Mouse (Mus musculus) brain, embryonic 18.5 days (tissue): ENCODE data around the gene Cited2.

ENCODE experiments used
- DNase-seq: peaks from one replicate; pipeline ENCODE4 v3.0.0-alpha.2; 2012; ENCODE audit warnings: low read depth, low spot score

Cited2 gene

DNA sequence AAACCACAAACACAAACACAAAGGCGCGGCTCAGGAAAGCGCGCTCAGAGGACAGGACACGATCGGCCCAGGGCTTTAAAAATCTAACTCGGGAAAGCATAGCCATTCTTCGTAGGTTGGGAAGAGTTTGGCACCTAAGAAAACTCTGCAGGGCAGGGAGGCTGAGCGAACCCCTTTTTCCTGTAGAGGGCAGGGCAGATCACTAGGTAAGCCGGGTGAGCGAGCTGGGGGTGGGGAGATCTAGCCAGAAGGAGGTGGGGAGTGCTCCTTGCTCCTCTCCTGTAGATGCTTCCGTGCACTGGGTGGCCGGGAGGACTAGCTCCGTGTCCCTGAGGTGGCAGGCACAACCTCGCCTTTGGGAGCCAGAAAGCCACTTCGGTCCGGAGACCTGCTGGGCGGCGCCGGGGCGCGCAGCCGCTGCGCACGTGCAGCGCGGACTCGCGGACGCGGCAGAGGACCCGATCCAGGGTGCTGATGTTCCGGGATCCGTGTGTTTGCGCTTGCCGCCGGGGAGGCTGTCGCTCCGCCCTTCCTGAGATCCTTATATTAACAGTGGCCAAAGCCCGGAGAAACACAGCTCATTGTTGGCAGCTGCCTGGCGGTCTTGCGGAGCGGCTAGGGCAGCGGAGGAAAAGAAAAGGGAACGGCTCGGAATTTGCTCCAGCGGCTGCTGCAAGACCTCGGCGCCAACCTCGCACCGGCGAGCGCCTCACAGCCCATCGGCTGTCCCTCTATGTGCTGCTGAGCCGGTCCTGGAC, at the start of gene Cited2:
Cited2 (plus strand) TSS at position 566 of the 758 bp plus-strand sequence.
- DNase-seq = peak; percentile 91

GRCm38 (mm10) chr10:17674454-17674853, 48.6 kb upstream of the Cited2 start:
- DNase-seq = no peak

DNA sequence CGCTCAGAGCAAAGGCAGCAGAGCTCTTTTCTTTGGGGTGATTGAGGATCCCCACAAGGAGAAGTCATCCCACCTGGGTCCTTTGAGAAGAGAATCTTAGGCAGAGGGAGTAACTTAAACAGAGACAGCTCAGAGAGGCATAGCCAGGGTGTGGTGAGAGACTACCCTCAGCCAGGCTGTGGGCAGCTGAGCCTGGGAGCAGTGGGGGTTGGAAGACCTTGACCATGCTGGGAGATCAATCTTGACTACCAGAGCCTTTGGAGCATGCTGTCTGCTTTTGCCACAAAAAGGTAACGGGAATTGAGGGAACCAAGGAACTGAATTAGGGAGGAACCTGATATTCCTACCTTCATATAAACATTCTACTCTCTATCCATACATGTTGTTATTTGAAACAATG, 48.1 kb upstream of the Cited2 start:
- no peak for DNase-seq

DNA sequence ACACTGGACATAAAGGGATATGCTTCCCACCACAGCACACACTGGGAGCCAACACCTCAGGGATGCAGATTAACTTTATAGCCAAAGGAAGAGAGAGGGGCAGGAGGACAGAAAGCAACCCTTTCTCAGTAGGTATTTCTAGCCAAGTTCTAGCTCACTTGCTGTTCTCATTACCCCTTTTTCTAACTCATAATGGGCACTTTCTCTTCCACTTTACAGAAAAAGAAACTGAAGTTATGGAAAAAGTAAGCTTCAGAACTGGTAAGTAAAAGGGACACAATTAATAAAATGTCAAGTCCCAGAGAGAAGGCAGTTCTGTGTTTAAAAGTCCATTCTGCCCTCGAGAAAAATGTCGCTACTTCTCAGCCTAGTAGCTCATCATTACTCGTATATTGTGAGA, 46.6 kb upstream of the Cited2 start:
- DNase-seq = no peak

DNA sequence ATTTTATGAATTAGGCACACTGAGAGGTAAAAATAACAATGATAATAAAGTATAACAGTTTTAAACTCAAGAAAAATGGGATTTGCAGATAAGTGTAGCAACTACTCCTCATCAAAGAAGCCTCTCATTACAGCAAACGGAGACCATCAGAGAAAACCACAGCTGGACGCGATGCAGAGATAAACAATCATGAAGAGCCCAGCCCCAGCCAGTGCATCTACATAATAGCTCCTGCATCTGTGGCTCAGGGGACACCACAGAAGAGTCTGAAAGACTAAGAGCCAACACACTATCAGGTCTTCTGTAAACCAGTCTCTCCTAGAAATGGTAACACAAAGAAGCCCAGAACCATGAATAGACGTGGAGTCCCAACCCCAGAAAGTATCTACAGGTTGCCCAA, 45.7 kb upstream of the Cited2 start:
- DNase-seq = no peak

GRCm38 (mm10) chr10:17680432-17681382, 42.3 kb upstream of the Cited2 start:
- no peak for DNase-seq

DNA sequence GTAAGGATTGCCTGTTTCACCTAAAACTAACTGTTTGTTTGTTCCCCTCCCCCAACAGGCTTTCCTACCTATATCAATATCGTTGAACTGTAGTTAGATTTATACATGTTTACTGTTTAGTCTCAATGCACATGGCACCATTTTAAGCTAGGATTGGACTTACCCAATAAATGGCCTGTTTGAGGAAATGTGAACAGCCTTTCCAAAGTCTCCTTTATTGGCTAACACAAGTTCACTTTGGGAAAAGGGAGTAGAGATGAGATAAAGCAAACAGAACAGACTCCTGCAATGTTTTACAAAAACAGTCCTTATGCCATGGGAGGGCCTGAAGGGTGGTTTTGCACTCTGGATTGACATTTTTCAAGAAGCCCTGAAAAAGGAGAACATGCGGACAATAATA, 41.6 kb upstream of the Cited2 start:
- DNase-seq = no peak

- no peak for DNase-seq
Measured at GRCm38 (mm10) chr10:17683852-17684428, 39.1 kb upstream of the Cited2 start.

GRCm38 (mm10) chr10:17689806-17690205, 33.2 kb upstream of the Cited2 start:
- no peak for DNase-seq

DNA sequence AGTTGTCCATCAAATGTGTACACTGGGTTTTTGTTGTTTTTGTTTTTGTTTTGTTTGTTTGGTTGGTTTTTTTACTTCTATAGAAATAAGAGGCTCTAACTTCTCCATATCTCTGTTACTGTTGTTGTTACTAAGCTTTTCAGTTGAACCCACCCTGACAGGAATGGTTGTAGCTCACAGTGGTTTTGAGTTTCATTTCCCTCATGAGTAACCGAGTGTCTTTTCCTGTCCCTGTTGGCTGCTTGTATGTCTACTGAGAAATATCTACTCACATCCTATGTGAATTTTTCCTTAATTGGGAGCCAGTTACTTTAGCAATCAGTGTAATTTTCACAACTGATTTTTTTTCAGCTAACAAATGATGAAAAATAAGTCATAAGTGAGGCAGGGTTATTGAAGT, 31.3 kb upstream of the Cited2 start:
- no peak for DNase-seq

DNA sequence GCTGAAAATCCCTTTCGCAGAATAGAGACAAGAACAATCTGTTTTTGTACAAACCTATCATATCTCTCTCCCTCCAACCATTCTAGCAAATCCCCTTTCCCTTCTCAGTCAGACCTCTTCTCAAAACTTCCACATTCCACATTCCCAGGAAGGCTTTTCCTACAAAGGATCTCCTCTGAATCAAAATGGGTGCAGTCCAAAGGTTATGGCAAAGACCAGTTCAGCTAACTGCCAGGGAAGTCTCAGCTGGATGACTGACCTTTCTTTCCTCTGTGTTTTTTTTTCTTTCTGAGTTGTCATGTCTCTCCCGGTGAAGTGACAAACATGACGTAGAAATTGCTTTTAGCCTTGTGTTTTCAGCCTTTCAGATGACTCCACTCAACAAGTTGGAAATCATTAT, 27.2 kb upstream of the Cited2 start:
- no peak for DNase-seq

DNA sequence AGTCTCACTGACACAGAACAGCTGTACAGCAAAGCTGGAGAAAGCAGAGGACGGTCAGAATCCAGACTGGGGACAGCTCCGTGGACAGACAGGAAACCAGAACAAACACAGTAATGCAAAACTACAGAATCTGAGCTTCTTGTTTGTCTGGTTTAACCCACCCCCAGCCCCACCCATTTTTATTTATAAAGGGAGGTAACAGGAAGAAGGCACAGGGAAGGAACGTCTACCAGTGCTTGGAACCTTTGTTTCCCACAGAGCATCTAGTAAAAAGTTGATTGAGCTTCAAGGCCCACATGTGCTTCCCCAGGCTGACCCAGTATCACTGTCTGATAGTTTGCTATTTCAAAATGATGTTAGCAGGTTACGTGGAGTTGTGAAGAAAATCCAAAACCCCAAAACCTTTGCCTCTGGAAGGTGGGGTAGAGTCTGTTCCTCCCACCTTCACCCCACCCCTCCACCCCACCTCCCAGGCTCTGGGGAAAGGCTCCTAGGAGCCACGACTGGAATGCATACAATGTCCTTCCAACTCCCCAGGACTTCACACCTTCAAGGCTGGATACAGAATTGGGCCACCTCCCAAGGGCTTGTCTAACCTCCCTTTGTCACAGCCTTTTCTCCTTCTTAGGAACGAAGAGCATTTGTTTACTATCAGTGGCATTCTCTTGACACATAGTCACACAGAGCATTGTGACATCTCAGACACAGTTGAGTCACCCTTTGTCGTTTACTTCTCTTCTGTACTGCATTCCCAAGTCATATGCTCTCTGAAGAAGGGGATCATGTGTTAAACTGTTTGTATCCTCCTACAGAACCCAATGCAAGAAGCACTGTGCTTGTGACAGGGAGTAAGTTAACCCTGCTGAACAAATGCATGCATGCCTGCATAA, 25.4 kb upstream of the Cited2 start:
- DNase-seq = no peak

GRCm38 (mm10) chr10:17705466-17705973, 17.5 kb upstream of the Cited2 start:
- DNase-seq = no peak

GRCm38 (mm10) chr10:17710753-17711152, 12.3 kb upstream of the Cited2 start:
- DNase-seq = no peak

GRCm38 (mm10) chr10:17719009-17719570, 3.9 kb upstream of the Cited2 start:
- no peak for DNase-seq

GRCm38 (mm10) chr10:17719646-17720045, 3.4 kb upstream of the Cited2 start:
- no peak for DNase-seq

- no peak for DNase-seq
Measured at GRCm38 (mm10) chr10:17720891-17721601, 2.0 kb upstream of the Cited2 start.

DNA sequence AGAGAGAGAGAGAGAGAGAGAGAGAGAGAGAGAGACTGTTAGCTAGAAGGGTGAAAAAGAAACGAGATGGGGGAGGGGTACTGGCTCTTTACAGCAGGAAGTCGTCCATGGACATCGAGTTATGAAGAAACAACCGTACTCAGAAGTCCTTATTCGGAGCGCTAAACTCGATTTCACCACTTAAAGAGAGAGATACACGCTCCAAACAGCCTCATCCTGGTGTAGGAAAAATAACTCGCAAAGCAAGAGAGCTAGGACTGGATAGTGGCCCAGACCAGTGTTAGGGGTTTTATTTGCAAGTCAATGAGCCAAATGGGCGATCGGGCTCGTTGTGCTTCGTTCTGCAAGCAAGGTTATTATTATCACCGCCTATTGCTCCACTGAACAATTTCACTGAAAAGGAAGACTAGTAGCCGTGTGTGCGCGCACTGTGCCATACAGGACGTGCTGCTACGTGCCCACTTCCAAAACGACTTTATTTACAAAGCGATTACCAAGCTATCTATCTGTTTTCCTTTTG, 1.4 kb upstream of the Cited2 start:
- peak; percentile 63 for DNase-seq

- DNase-seq = peak; percentile 91
Measured at GRCm38 (mm10) chr10:17722158-17722557, 860 bp upstream of the Cited2 start.

- no peak for DNase-seq
Measured at GRCm38 (mm10) chr10:17723421-17723841, 413 bp downstream of the Cited2 start.
